Mouse (Mus musculus) stomach, postnatal 0 days (tissue): ENCODE measurements around the gene Tenm4.

Source experiments
- CTCF ChIP-seq: IDR thresholded peaks from 2 replicates; pipeline ENCODE4 v1.5.1; 2016; ENCODE audit warnings: antibody characterized with exemption, low read depth, mild to moderate bottlenecking, moderate library complexity
- EP300 ChIP-seq: optimal IDR thresholded peaks from 2 replicates; pipeline ENCODE3; 2016; ENCODE audit warnings: antibody characterized with exemption

DNA sequence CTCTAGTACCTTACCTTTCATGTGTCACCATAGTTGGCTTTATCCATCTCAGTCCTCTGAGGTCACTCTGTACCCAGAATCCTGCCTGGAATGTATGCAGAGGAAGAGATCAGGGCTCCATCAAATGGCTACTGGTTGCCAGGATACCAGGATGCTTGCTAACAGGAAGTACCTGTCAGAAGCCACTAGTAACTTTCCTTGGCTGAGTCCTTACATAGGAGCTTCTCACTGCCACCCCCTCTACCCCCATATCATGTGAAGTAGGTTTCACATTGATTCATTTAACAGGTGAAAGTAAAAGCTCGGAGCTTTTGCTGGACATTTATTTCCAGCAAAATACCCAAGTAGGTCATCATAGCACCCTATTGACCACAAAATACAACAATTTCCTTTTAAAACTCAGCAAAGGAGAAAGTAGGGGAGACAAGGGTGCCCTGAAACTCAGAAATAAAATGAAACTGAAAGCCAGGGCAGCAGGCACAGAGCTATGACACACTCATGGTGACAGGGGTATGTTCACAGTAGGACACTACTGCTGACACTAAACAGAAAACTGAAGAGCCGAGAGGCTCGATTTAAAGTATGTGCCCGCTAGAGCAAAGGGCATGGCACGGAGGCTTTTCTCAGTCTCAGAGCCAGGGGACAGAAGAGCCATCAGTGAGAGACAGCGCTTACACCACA, 647.3 kb downstream of the Tenm4 start:
- TF ChIP-seq CTCF (no peak), EP300 (no peak)
